ENCODE assay signal across 23 mouse cellular contexts in the genomic region with DNA sequence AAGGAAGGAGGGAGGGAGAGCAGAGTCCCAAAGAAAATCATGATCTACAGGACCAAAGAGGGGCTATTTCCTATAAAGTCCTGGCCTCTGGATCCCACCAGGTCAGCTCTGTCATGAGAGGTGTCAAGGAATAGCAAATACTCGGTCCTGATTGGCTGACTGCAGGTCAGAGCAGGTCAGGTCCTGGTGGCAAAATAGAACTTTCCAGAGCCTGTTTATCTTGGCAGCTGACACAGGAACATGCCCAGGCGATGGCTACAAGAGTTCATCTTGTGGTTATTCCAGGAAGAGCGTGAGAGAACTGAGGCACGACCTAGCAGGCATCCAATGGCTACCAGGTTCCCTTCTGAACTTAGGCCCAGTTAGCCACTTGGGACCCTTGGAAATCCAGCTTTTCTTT. TPM values are rescaled to one million over a fixed set of nuclear protein-coding genes. Genes with fewer than 3 reads are reported as not detected.
DNase-seq lines count a peak whose midpoint lies in the region; ATAC-seq and TF ChIP-seq lines count a peak whose summit lies in the region.
"Had no signal": no experiment of that assay in that cellular context is flagged by ENCODE, and none has a peak within 500 bp of the region (broad histone marks: within the 10 kb centered on the region; RNA-seq: fewer than 3 reads in every experiment).

No protein-coding gene starts in this region.

- ATAC-seq in liver, postnatal 0 days = 0 out of 2 replicates have a peak, but pooled peaks have one; percentile 21
- ATAC-seq: forebrain, embryonic 16.5 days had no signal

- no peak overlapping the region for H3K4me2 ChIP-seq in liver, postnatal 0 days (ENCODE audit: low read depth, low read length)
- H3K4me2 ChIP-seq: embryonic facial prominence, embryonic 13.5 days; forebrain, embryonic 12.5 days; heart, embryonic 13.5 days; hindbrain, embryonic 15.5 days had no signal

- no peaks in the 10 kb centered on the region for H3K9me3 ChIP-seq in liver, postnatal 0 days (ENCODE audit: low read length)
- H3K9me3 ChIP-seq: forebrain, embryonic 12.5 days; hindbrain, embryonic 15.5 days had no signal

- 66% methylated on average over 4 of the region's 4 CpGs for WGBS in liver, postnatal 0 days (ENCODE audit: insufficient replicate concordance)

- no peaks in the 10 kb centered on the region for H3K27me3 ChIP-seq in liver, postnatal 0 days (ENCODE audit: insufficient read depth, low read length)
- H3K27me3 ChIP-seq: embryonic facial prominence, embryonic 13.5 days; forebrain, embryonic 12.5 days; heart, embryonic 13.5 days; hindbrain, embryonic 15.5 days had no signal

- no peaks in the 10 kb centered on the region for H3K4me1 ChIP-seq in liver, postnatal 0 days (ENCODE audit: insufficient read depth)
- H3K4me1 ChIP-seq: embryonic facial prominence, embryonic 13.5 days; forebrain, embryonic 12.5 days; heart, embryonic 13.5 days; hindbrain, embryonic 15.5 days had no signal

- DNase-seq in liver, postnatal 0 days = no peak
- DNase-seq in liver (no peak), 3T3-L1 (ENCODE audit: low read depth, low spot score) (peak; percentile 56), 416B (ENCODE audit: low read depth) (peak; percentile 56), adipocyte (ENCODE audit: low spot score) (peak; percentile 83)
- DNase-seq in thymus, adult 18-20 months = no peak
- no peak for DNase-seq in urinary bladder, adult 2 months (ENCODE audit: low spot score)
- DNase-seq: adrenal gland, postnatal 14 days; cerebellum, adult 11-12 months; cerebellum, adult 9-11 months; cerebellum, postnatal 36 days; gastrocnemius, postnatal 14 days; heart, adult 2 months; heart, postnatal 36 days had no signal

- no peak for TF ChIP-seq EP300 in liver, postnatal 0 days (IDR thresholded peaks at IDR 0.05; ENCODE audit: low read depth)

- H3K36me3 ChIP-seq in liver, postnatal 0 days (replicated peaks; ENCODE audit: insufficient read depth, low read length) = no peaks in the 10 kb centered on the region
- H3K36me3 ChIP-seq: embryonic facial prominence, embryonic 13.5 days; forebrain, embryonic 12.5 days; heart, embryonic 13.5 days; hindbrain, embryonic 15.5 days had no signal

- H3K27ac ChIP-seq in liver, postnatal 0 days (ENCODE audit: low read depth) = no peak overlapping the region
- H3K27ac ChIP-seq: embryonic facial prominence, embryonic 13.5 days; forebrain, embryonic 12.5 days; heart, adult 2 months; heart, embryonic 13.5 days; hindbrain, embryonic 15.5 days had no signal

- no peak for TF ChIP-seq CTCF in liver, postnatal 0 days (IDR thresholded peaks at IDR 0.05; ENCODE audit: low read depth)

- H3K4me3 ChIP-seq in liver, postnatal 0 days (ENCODE audit: low read depth, low read length) = no peak overlapping the region
- H3K4me3 ChIP-seq: embryonic facial prominence, embryonic 13.5 days; forebrain, embryonic 12.5 days; heart, adult 2 months; heart, embryonic 13.5 days; hindbrain, embryonic 15.5 days had no signal

- H3K9ac ChIP-seq in liver, postnatal 0 days (replicated peaks) = no peak overlapping the region
- H3K9ac ChIP-seq: embryonic facial prominence, embryonic 13.5 days; forebrain, embryonic 12.5 days; heart, embryonic 13.5 days; hindbrain, embryonic 15.5 days had no signal

RNA-seq across cellular contexts. Expression of gene St6galnac1, which starts 42.8 kb away (rescaled TPM):
- not detected in 2 replicates for polyA plus RNA-seq in liver, postnatal 0 days (2015; fragmentation: Nextera tagmentation; extraction: Ambion mirVana)
- 0.03 TPM in 1 of 2 replicates, not detected in the other for polyA plus RNA-seq in urinary bladder, adult 2 months (2012; rRNA removed)
- polyA plus RNA-seq: C2C12; embryonic facial prominence, embryonic 13.5 days; forebrain, embryonic 12.5 days; forebrain, embryonic 16.5 days; gonadal fat pad, adult 2 months; heart, adult 2 months; heart, embryonic 13.5 days; heart, postnatal 0 days; hindbrain, embryonic 11.5 days; hindbrain, embryonic 15.5 days had no signal

Comparison
In these comparisons a context has a peak if more than half of its experiments do, and no peak if none do; other contexts are left out.
1. DNase-seq: peak in 3T3-L1 (single experiment), 416B (single experiment) and adipocyte (single experiment); none in liver, postnatal 0 days (single experiment), liver (single experiment), thymus, adult 18-20 months (0 of 2) and urinary bladder, adult 2 months (single experiment).